Mouse (Mus musculus) lung, adult 2 months (tissue): ENCODE results near the gene Fuk. TPM values are rescaled to one million over a fixed set of nuclear protein-coding genes. Genes with fewer than 3 reads are reported as not detected.
"Not testable (repeated sequence)": the region's sequence is repeated elsewhere in the genome, so short reads cannot be mapped to it uniquely, and the experiment has no call there.

Experiments used
- DNase-seq: peaks from one replicate; pipeline ENCODE4 v3.0.0; 2022
- H3K4me1 ChIP-seq: fragments of 200-500 bp; 2 replicates; pipeline ENCODE4 v1.6.1; 2011; ENCODE audit warnings: low read length; ENCODE audit not compliant: control insufficient read depth, insufficient read depth
- H3K4me3 ChIP-seq: fragments of 200-500 bp; replicated peaks from 2 replicates; pipeline ENCODE3; 2011; ENCODE audit warnings: low read depth, mild to moderate bottlenecking, control low read depth, low read length; ENCODE audit errors: extremely low read depth
- CTCF ChIP-seq: fragments of 200-500 bp; IDR thresholded peaks from 2 replicates; pipeline ENCODE4 v1.5.1; 2011; ENCODE audit warnings: mild to moderate bottlenecking, low read length, control low read depth; ENCODE audit not compliant: insufficient read depth
- POLR2A ChIP-seq: fragments of 200-500 bp; IDR thresholded peaks from 2 replicates; pipeline ENCODE4 v1.6.1; 2011; ENCODE audit warnings: low read depth, mild to moderate bottlenecking, control low read depth, low read length, borderline replicate concordance; ENCODE audit errors: extremely low read depth
- WGBS: fragments of 180-500 bp; shearing (Covaris S2); methylation state at CpG from one replicate; pipeline ENCODE4 v1.1.7; 2018; 5-methylcytosine and 5-hydroxymethylcytosine counted together
- polyA plus RNA-seq: library from polyadenylated mRNA; depleted of rRNA; stranded (reverse); fragments of >200 nt; gene quantifications from 2 replicates; pipeline ENCODE4 v1.2.3, GENCODE M21; 2012

The Fuk gene
- polyA plus RNA-seq, 1 experiment: 15.8 TPM

GRCm38 (mm10) chr8:110856760-110857461 lies 45.4 kb downstream of the Fuk start:
- no peak for DNase-seq
- H3K4me3 ChIP-seq: no peak overlapping the region
- no peak for TF ChIP-seq CTCF
- TF ChIP-seq POLR2A: no peak
- no peaks in the 10 kb centered on the region for H3K4me1 ChIP-seq
- WGBS: 76% methylated on average over 5 of the region's 5 CpGs

GRCm38 (mm10) chr8:110856073-110856472 lies 46.2 kb downstream of the Fuk start:
- not testable (repeated sequence) for H3K4me3 ChIP-seq, DNase-seq, H3K4me1 ChIP-seq
- 91% methylated on average over 4 of the region's 4 CpGs for WGBS

- Histone ChIP-seq H3K4me3 (no peak overlapping the region), H3K4me1 (peaks cover 2% of the 10 kb centered on the region; the same call in 1 of the 2 replicates)
- DNase-seq: no peak
- 93% methylated on average over 10 of the region's 10 CpGs for WGBS
- TF ChIP-seq POLR2A: no peak
Observed at GRCm38 (mm10) chr8:110851186-110851585, 51.1 kb downstream of the Fuk start.

- TF ChIP-seq POLR2A (no peak), CTCF (no peak)
- Histone ChIP-seq H3K4me3 (no peak overlapping the region), H3K4me1 (peaks cover 6% of the 10 kb centered on the region)
- WGBS: 34% methylated on average over 14 of the region's 14 CpGs
- no peak for DNase-seq
Observed at GRCm38 (mm10) chr8:110847645-110848495, 54.4 kb downstream of the Fuk start.

DNA sequence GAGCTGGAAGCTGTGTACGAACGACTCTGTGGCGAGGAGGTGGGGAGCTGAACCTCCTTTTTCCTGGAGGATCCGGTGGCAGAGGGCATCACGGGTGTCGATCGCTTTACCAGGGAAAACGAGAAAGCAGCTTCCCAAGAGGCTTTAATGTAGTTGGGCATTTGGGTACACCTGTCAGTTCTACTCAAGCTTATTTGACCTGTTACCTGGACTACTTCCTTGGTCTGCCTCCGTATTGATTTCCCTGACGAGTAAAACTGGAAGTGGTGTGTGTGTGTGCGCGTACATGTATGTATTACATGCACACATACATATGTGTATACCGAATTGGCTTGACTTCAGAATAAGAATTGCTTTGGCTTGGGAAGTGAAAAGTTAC lies 55.1 kb downstream of the Fuk start:
- Histone ChIP-seq H3K4me3 (peak overlapping the region; percentile 100), H3K4me1 (peaks cover 6% of the 10 kb centered on the region)
- TF ChIP-seq POLR2A: no peak
- TF ChIP-seq CTCF: no peak
- DNase-seq: no peak
- WGBS: under 1% methylated on average over 13 of the region's 13 CpGs

DNA sequence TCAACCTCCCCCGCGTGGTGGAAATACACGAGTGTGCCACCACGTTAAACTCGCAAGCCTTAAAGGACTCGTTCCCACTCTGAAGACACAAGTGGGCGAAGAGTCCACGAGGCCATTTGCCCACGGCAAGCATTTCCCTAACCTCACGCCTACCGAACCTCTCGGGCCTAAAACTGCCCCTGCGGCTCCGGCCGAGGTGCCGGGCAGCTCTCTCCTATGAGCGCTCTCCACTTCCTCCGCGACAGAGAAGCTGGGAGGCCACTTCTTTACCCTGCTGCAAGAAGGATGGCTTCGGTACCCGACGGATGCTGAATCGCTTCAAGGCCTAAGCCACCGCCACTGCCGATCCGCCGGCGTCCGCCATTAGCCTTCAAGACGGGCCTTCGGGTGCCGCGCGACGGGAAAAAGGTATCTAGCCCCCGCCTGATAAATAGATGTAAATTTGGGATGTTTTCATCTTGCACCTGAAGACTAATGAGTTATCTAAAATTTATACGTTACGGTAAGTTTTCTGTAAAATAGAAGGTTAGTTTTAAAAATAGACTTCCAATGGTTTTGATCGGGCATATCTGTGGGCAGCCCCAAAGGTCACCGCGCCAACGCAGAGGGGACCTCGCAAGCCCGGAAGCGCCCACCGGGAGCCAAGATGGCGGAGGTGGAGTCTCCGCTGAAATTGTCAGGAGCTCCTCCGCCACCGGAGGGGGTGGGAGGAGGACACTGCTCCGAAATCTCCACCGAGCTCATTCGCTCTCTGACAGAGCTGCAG lies 55.7 kb downstream of the Fuk start, which contains the start of the genes Cog4 and Sf3b3:
Cog4 (plus strand) TSS at position 196 of the 766 bp plus-strand sequence.
Sf3b3 (minus strand) TSS at position 383 of the 766 bp plus-strand sequence.
- Histone ChIP-seq H3K4me3 (peak within 1 kb of the TSS; percentile 100), H3K4me1 (peaks cover 6% of the 10 kb centered on the region)
- TF ChIP-seq POLR2A (peak; percentile 93), CTCF (no peak)
- peak; percentile 79 for DNase-seq
- under 1% methylated on average over 53 of the region's 53 CpGs for WGBS

DNA sequence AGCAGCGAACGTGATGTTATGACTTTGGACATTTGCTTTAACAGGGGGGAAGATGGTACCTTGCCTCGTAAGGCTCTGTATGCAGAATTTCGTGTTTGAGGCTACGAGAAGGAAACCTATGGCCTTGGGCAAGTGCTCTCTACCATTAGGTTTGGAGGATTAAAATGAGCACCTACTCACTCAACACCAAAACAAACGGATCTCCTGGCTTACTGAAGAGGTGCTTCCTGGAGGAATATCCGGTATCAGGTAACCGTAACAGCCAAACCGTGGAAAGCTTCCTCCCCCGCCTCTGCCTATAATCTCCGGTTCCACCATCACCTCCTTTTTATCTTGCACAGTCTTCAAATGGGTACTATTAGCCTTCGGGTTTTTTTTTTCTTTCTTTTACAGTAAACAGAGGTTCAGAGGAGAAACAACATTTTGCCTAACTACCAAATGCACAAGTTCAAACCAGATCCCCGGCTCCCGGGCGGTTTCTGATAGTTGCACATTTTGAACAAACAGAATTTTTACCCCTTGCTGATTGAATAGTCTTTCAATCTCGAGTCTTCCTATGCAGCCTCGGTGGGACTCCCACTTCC lies 56.4 kb downstream of the Fuk start:
- WGBS: 3% methylated on average over 17 of the region's 17 CpGs
- H3K4me1 ChIP-seq: peaks cover 6% of the 10 kb centered on the region
- TF ChIP-seq POLR2A (no peak), CTCF (no peak)
- DNase-seq: no peak
- peak overlapping the region; percentile 87 for H3K4me3 ChIP-seq

DNA sequence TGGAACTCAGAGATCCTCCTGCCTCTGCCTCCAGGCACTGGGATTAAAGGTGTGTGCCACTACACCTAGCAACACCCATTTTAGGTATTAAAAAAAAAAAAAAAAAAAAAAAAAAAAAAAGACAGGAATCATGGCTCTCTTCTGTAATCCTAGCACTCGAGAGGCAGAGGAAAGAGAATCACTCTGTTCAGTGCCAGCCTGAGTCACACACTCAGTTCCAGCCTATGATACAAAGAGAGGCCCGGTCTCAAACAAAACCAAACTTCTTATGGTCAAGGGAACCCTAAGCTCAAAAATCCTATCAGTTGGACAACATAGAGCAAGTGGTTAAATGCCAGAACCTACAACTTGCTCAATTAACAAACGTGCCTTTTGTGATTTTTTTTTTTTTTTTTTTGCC lies 57.3 kb downstream of the Fuk start:
- H3K4me3 ChIP-seq: no peak overlapping the region
- DNase-seq: no peak
- peaks cover 6% of the 10 kb centered on the region for H3K4me1 ChIP-seq
- WGBS: 58% methylated on average over 3 of the region's 3 CpGs
- TF ChIP-seq POLR2A (no peak), CTCF (no peak)

DNA sequence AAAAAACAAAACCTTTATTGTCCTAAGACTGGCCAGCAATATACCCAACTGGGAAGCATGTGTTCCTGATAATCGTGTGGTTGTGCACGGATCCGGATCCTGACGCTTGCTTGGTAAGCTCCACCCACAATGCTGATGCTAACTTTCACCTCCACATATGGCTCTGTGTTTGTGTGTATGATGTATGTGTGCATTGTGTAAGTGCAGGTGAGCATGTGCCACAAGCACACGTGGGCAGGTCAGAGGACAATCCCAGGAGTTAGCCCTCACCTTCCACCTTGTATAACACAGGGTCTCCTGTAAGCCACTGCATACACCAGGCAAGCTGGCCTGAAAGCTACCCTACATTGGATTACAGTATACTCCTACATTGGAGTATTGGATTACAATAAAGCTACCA lies 59.1 kb downstream of the Fuk start:
- WGBS: 77% methylated on average over 5 of the region's 5 CpGs
- TF ChIP-seq CTCF (no peak), POLR2A (no peak)
- H3K4me1 ChIP-seq: peaks cover 6% of the 10 kb centered on the region
- DNase-seq: no peak
- no peak overlapping the region for H3K4me3 ChIP-seq
